Mouse (Mus musculus) thymus, postnatal 10 days (tissue): ENCODE results near the gene Nxt1.

Experiments used
- DNase-seq, 2 experiments: peaks; one replicate each; pipeline ENCODE4 v3.0.0; 2021; ENCODE audit warnings: low spot score in 2 of 2

Nxt1 gene

GRCm38 (mm10) chr2:148689444-148690140, 17.2 kb downstream of the Nxt1 start:
- no peak for DNase-seq

GRCm38 (mm10) chr2:148690291-148690690, 17.9 kb downstream of the Nxt1 start:
- no peak for DNase-seq

- DNase-seq: no peak
Observed at GRCm38 (mm10) chr2:148690781-148691180, 18.4 kb downstream of the Nxt1 start.

- no peak for DNase-seq
Observed at GRCm38 (mm10) chr2:148698571-148698970, 26.2 kb downstream of the Nxt1 start.

GRCm38 (mm10) chr2:148706409-148707201, 34.2 kb downstream of the Nxt1 start:
- DNase-seq: no peak

DNA sequence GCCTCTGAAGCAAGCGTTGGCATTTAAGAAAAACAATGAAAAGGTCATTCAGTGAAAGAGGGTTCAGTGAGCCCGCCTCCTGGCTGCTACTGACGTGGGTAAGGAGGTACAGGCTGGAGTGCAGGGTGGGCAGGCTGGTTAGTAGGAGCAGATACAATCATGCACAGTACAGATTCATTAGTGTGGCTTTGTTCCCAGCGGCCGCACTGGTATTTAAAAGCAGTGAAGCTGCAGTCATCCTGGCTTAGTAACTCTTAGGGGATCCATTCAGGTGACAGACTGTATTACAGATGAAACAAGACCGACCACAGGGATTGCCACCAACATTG, 34.8 kb downstream of the Nxt1 start:
- no peak for DNase-seq

DNA sequence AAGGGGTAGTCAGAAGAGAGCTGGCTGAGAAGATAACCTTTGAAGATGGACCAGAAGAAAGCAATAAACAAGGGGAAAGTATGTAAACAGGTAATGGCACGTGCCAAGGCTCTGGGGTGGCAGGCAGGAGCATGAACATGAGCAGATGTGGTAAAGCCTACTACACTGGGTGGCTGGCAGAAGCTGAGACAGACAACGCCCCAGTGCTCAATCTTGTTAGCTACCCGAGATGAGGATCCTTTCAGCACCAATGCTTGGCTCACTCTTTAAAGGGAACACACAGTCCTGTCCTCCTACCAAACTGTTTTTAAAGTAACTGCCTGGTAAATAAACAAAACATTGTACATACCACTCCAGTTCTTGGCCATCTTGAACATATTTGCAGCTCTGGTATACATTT, 39.9 kb downstream of the Nxt1 start:
- DNase-seq: no peak

- no peak for DNase-seq
Observed at GRCm38 (mm10) chr2:148717072-148717471, 44.7 kb downstream of the Nxt1 start.

GRCm38 (mm10) chr2:148719271-148719995, 47.0 kb downstream of the Nxt1 start:
- DNase-seq: no peak
